Mouse (Mus musculus) olfactory bulb, adult 2 months (tissue): ENCODE measurements around the gene Abcd1. TPM values are rescaled to one million over a fixed set of nuclear protein-coding genes. Genes with fewer than 3 reads are reported as not detected.
"Not testable (repeated sequence)": the region's sequence is repeated elsewhere in the genome, so short reads cannot be mapped to it uniquely, and the experiment has no call there.

Experiments
- H3K27ac ChIP-seq: fragments of 200-500 bp; 2 replicates; pipeline ENCODE4 v1.5.1; 2012; ENCODE audit warnings: low read depth, low read length; ENCODE audit not compliant: insufficient read depth
- H3K4me1 ChIP-seq: fragments of 200-500 bp; 2 replicates; pipeline ENCODE4 v1.6.1; 2012; ENCODE audit warnings: low read length; ENCODE audit not compliant: control insufficient read depth, insufficient read depth
- H3K4me3 ChIP-seq: fragments of 200-500 bp; 2 replicates; pipeline ENCODE4 v1.5.1; 2012; ENCODE audit warnings: mild to moderate bottlenecking, low read depth, low read length, moderate library complexity; ENCODE audit not compliant: insufficient read depth
- CTCF ChIP-seq: fragments of 200-500 bp; IDR thresholded peaks from 2 replicates; pipeline ENCODE4 v1.5.1; 2012; ENCODE audit warnings: low read depth, mild to moderate bottlenecking, low read length, moderate library complexity; ENCODE audit not compliant: insufficient read depth
- POLR2A ChIP-seq: fragments of 200-500 bp; IDR thresholded peaks from 2 replicates; pipeline ENCODE4 v1.6.1; 2012; ENCODE audit warnings: mild to moderate bottlenecking, low read depth, low read length, moderate library complexity; ENCODE audit not compliant: insufficient read depth
- WGBS: fragments of 180-500 bp; shearing (Covaris S2); methylation state at CpG from one replicate; pipeline ENCODE4 v1.1.7; 2018; 5-methylcytosine and 5-hydroxymethylcytosine counted together
- polyA plus RNA-seq: library from polyadenylated mRNA; stranded (reverse); fragments of >200 nt; gene quantifications from 2 replicates; pipeline ENCODE4 v1.2.4, GENCODE M21; 2012; ENCODE audit warnings: low replicate concordance; ENCODE audit not compliant: missing spikeins, insufficient read depth, insufficient read length

Abcd1 gene
- polyA plus RNA-seq, 1 experiment, result not detected

GRCm38 (mm10) chrX:73730908-73731307 is 14.5 kb downstream of the Abcd1 start:
- Histone ChIP-seq H3K4me1 (no peaks in the 10 kb centered on the region), H3K27ac (no peak overlapping the region), H3K4me3 (no peak overlapping the region)
- WGBS, result 52% methylated on average over 1 of the region's 1 CpGs
- no peak for TF ChIP-seq POLR2A
- TF ChIP-seq CTCF, result no peak

- TF ChIP-seq POLR2A, result no peak
- no peak for TF ChIP-seq CTCF
- no peak overlapping the region for H3K4me3 ChIP-seq
- WGBS, result 75% methylated on average over 1 of the region's 1 CpGs
- no peaks in the 10 kb centered on the region for H3K4me1 ChIP-seq
- no peak overlapping the region for H3K27ac ChIP-seq
These were observed 21.8 kb downstream of the Abcd1 start for GRCm38 (mm10) chrX:73738155-73738554.

GRCm38 (mm10) chrX:73739151-73739550 is 22.8 kb downstream of the Abcd1 start:
- TF ChIP-seq CTCF (no peak), POLR2A (no peak)
- WGBS, result 57% methylated on average over 5 of the region's 5 CpGs

GRCm38 (mm10) chrX:73739841-73740240 is 23.4 kb downstream of the Abcd1 start:
- not testable (repeated sequence) for H3K4me3 ChIP-seq, H3K4me1 ChIP-seq, H3K27ac ChIP-seq
- 95% methylated on average over 7 of the region's 7 CpGs for WGBS

More at GRCm38 (mm10) chrX:73739151-73739550, 22.8 kb downstream of the Abcd1 start:
- Histone ChIP-seq H3K27ac (no peak overlapping the region), H3K4me1 (no peaks in the 10 kb centered on the region), H3K4me3 (no peak overlapping the region)

GRCm38 (mm10) chrX:73744774-73745481 is 28.5 kb downstream of the Abcd1 start:
- 77% methylated on average over 1 of the region's 1 CpGs for WGBS
- TF ChIP-seq POLR2A, result no peak
- no peak for TF ChIP-seq CTCF
- no peak overlapping the region for H3K27ac ChIP-seq
- no peaks in the 10 kb centered on the region for H3K4me1 ChIP-seq
- H3K4me3 ChIP-seq, result no peak overlapping the region

- Histone ChIP-seq H3K4me1 (no peaks in the 10 kb centered on the region), H3K27ac (no peak overlapping the region), H3K4me3 (no peak overlapping the region)
- TF ChIP-seq CTCF (no peak), POLR2A (no peak)
- WGBS, result 100% methylated on average over 1 of the region's 1 CpGs
These were observed 32.6 kb downstream of the Abcd1 start for GRCm38 (mm10) chrX:73748977-73749376.

GRCm38 (mm10) chrX:73756334-73757140 is 40.1 kb downstream of the Abcd1 start, which contains the start of gene Plxnb3:
Plxnb3 (plus strand) TSS chrX:73757090.
- WGBS, result 71% methylated on average over 5 of the region's 5 CpGs
- H3K4me1 ChIP-seq, result peaks cover 5% of the 10 kb centered on the region; the same call in 1 of the 2 replicates
- TF ChIP-seq POLR2A (no peak), CTCF (no peak)
- no peak within 1 kb of the TSS for H3K4me3 ChIP-seq
- no peak within 1 kb of the TSS for H3K27ac ChIP-seq

- TF ChIP-seq CTCF (no peak), POLR2A (no peak)
- WGBS, result 67% methylated on average over 13 of the region's 13 CpGs
These were observed 42.4 kb downstream of the Abcd1 start for GRCm38 (mm10) chrX:73758611-73759290.

GRCm38 (mm10) chrX:73765311-73765710 is 48.9 kb downstream of the Abcd1 start:
- no peak overlapping the region for H3K27ac ChIP-seq
- 68% methylated on average over 1 of the region's 1 CpGs for WGBS
- no peaks in the 10 kb centered on the region for H3K4me1 ChIP-seq
- no peak overlapping the region for H3K4me3 ChIP-seq
- TF ChIP-seq CTCF, result no peak
- TF ChIP-seq POLR2A, result no peak

More at GRCm38 (mm10) chrX:73758611-73759290, 42.4 kb downstream of the Abcd1 start:
- peaks cover 5% of the 10 kb centered on the region; the same call in 1 of the 2 replicates for H3K4me1 ChIP-seq
- H3K4me3 ChIP-seq, result no peak overlapping the region
- H3K27ac ChIP-seq, result no peak overlapping the region
